Mouse (Mus musculus): ENCODE measurements around the gene Epm2a.

GRCm38 (mm10) chr10:11319446-11319970 lies 23.7 kb upstream of the Epm2a start:
- TF ChIP-seq POLR2A (IDR thresholded peaks at IDR 0.05; ENCODE audit: extremely low read depth, insufficient read depth, low read length) (no peak), CTCF (IDR thresholded peaks at IDR 0.05; ENCODE audit: extremely low read depth, insufficient read depth, low read length) (no peak)

Data from cortical plate, adult 2 months (tissue).